Comparison of ENCODE assay signal across 18 mouse cellular contexts in the genomic region with DNA sequence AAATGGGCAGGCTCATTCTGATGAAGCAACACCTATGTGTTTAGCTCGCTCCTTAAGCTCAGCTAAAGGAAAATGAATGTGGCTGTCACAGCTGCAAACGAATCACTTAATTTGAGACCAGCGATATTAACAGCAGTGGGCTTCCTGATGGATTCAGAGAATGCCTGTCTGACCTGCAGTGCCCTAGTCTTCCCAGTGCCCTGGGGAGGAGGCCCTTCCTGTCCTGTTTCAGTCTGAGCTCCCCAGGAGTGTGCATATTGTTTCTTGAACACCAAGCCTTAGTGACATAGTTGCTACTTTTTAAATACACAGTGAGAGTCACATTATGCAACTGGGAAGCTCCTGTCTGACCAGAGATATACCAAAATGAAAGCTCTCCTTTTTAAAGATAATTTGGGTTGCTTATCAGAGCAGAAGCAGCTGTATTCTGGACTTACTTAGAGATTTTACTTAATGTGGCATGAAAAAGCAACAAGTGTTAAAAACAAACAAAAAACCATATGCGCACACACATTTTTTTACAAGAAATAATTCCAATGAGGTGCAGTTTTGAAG.
"Had no signal": no experiment of that assay in that cellular context is flagged by ENCODE, and none has a peak within 500 bp of the region (broad histone marks: within the 10 kb centered on the region; RNA-seq: fewer than 3 reads in every experiment).

No protein-coding gene starts in this region.

- ATAC-seq: inflammation-experienced regulatory T-cells, adult 6 months; intestine, postnatal 0 days; midbrain, embryonic 15.5 days had no signal

- H3K9me3 ChIP-seq: limb, embryonic 15.5 days; lung, embryonic 15.5 days; midbrain, embryonic 15.5 days; neural tube, embryonic 12.5 days had no signal

- DNase-seq: kidney, adult 9 months; kidney, postnatal 36 days; layer of hippocampus, adult 9-11 months; layer of hippocampus, postnatal 36 days; lung, postnatal 14 days; right cerebral cortex, adult 18-20 months; right cerebral cortex, postnatal 25 days; thymus, adult 18-20 months; thymus, postnatal 14 days had no signal

- H3K27ac ChIP-seq: kidney, postnatal 0 days; limb, embryonic 15.5 days; lung, embryonic 15.5 days; macrophage; midbrain, embryonic 15.5 days; neural tube, embryonic 12.5 days had no signal

- H3K4me3 ChIP-seq: limb, embryonic 15.5 days; lung, embryonic 15.5 days; megakaryocyte, embryonic 14.5 days; midbrain, embryonic 15.5 days; neural tube, embryonic 12.5 days had no signal

- H3K4me1 ChIP-seq: megakaryocyte, embryonic 14.5 days; midbrain, embryonic 15.5 days had no signal

- H3K36me3 ChIP-seq: limb, embryonic 15.5 days; lung, embryonic 15.5 days; midbrain, embryonic 15.5 days; neural tube, embryonic 12.5 days had no signal

- H3K4me2 ChIP-seq: limb, embryonic 15.5 days; lung, embryonic 15.5 days; midbrain, embryonic 15.5 days; neural tube, embryonic 12.5 days had no signal

- H3K9ac ChIP-seq: limb, embryonic 15.5 days; lung, embryonic 15.5 days; midbrain, embryonic 15.5 days; neural tube, embryonic 12.5 days had no signal

- H3K27me3 ChIP-seq: limb, embryonic 15.5 days; lung, embryonic 15.5 days; megakaryocyte, embryonic 14.5 days; midbrain, embryonic 15.5 days; neural tube, embryonic 12.5 days had no signal
